Mouse (Mus musculus) right cerebral cortex, postnatal 4 days (tissue): ENCODE measurements at regions not wholly inside any gene's neighbourhood (a gene's known extent, or its start where the extent isn't known, plus 50 kb on each side); places are given as distances from the start of the nearest gene placed in this dataset.
A peak's percentile ranks its signal among the peaks of the same experiment; 100 is the strongest.
"Not testable (repeated sequence)": the region's sequence is repeated elsewhere in the genome, so short reads cannot be mapped to it uniquely, and the experiment has no call there.

ENCODE experiments used
- DNase-seq: peaks from one replicate; pipeline ENCODE4 v3.0.0-alpha.2; 2022

- no peak for DNase-seq
Observed at GRCm38 (mm10) chr11:16663806-16664205, 88.2 kb upstream of the Egfr start.

GRCm38 (mm10) chr11:16669453-16670251, 82.4 kb upstream of the Egfr start:
- peak; percentile 2 for DNase-seq

GRCm38 (mm10) chr11:16670282-16670681, 81.7 kb upstream of the Egfr start:
- DNase-seq, result no peak

- not testable (repeated sequence) for DNase-seq
Observed at GRCm38 (mm10) chr11:16675951-16676350, 76.1 kb upstream of the Egfr start.

- DNase-seq, result no peak
Observed at GRCm38 (mm10) chr11:16683538-16683937, 68.5 kb upstream of the Egfr start.

GRCm38 (mm10) chr11:16695596-16695995, 56.4 kb upstream of the Egfr start:
- no peak for DNase-seq

- DNase-seq, result no peak
Observed at GRCm38 (mm10) chr11:16696787-16697186, 55.2 kb upstream of the Egfr start.

GRCm38 (mm10) chr11:16701826-16702225, 50.2 kb upstream of the Egfr start:
- DNase-seq, result no peak
